Mouse (Mus musculus): ENCODE results near the gene Lmln.

GRCm38 (mm10) chr16:33061400-33061799, 921 bp upstream of the Lmln start:
- no peak for TF ChIP-seq GATA1 (IDR thresholded peaks at IDR 0.05; ENCODE audit: borderline replicate concordance, low read length)
- no peak for TF ChIP-seq FLI1 (IDR thresholded peaks at IDR 0.05; ENCODE audit: low read length)
